Mouse (Mus musculus) neural tube, embryonic 13.5 days (tissue): Measurements from ENCODE around the gene Phf21b. TPM values are rescaled to one million over a fixed set of nuclear protein-coding genes. Genes with fewer than 3 reads are reported as not detected.
A peak's percentile ranks its signal among the peaks of the same experiment; 100 is the strongest.
"Not testable (repeated sequence)": the region's sequence is repeated elsewhere in the genome, so short reads cannot be mapped to it uniquely, and the experiment has no call there.

Experiments
- ATAC-seq: fragments of 200-750 bp; cut with Nextera tagmentation; 2 replicates; pipeline ENCODE4 v1.8.0; 2017; ENCODE audit warnings: low read depth, mild to moderate bottlenecking, moderate TSS enrichment, moderate library complexity
- H3K27ac ChIP-seq: fragments of 300-500 bp; sonication (generic); replicated peaks from 2 replicates; pipeline ENCODE4 v1.5.1; 2015; ENCODE audit warnings: moderate library complexity, mild to moderate bottlenecking, inconsistent platforms
- H3K27me3 ChIP-seq: fragments of 300-500 bp; sonication (generic); 2 replicates; pipeline ENCODE4 v1.6.1; 2015; ENCODE audit warnings: mild to moderate bottlenecking, inconsistent platforms
- H3K36me3 ChIP-seq: fragments of 300-500 bp; sonication (generic); 2 replicates; pipeline ENCODE4 v1.6.1; 2015; ENCODE audit warnings: mild to moderate bottlenecking, inconsistent platforms
- H3K4me1 ChIP-seq: fragments of 300-500 bp; sonication (generic); replicated peaks from 2 replicates; pipeline ENCODE4 v1.6.1; 2015; ENCODE audit warnings: inconsistent platforms
- H3K4me2 ChIP-seq: fragments of 300-500 bp; sonication (generic); 2 replicates; pipeline ENCODE4 v1.6.1; 2015; ENCODE audit warnings: inconsistent platforms, mild to moderate bottlenecking, moderate library complexity
- H3K4me3 ChIP-seq: fragments of 300-500 bp; sonication (generic); 2 replicates; pipeline ENCODE4 v1.5.1; 2015; ENCODE audit warnings: mild to moderate bottlenecking, inconsistent platforms
- H3K9ac ChIP-seq: fragments of 300-500 bp; sonication (generic); 2 replicates; pipeline ENCODE4 v1.6.1; 2015; ENCODE audit warnings: moderate library complexity, mild to moderate bottlenecking, inconsistent platforms
- H3K9me3 ChIP-seq: fragments of 300-500 bp; sonication (generic); 2 replicates; pipeline ENCODE4 v1.6.1; 2016; ENCODE audit warnings: inconsistent platforms
- WGBS: fragments of 180-500 bp; shearing (Covaris S2); methylation state at CpG from one replicate; pipeline ENCODE4 v1.1.7; 2015; 5-methylcytosine and 5-hydroxymethylcytosine counted together
- polyA plus RNA-seq: library from polyadenylated mRNA; unstranded; fragments of >200 nt; fragmentation: Nextera tagmentation; extraction: Ambion mirVana; gene quantifications from 2 replicates; pipeline ENCODE4 v1.2.1, GENCODE M21; 2015

Phf21b gene
- 11.5 and 12.6 TPM in 2 replicates for polyA plus RNA-seq

GRCm38 (mm10) chr15:84856006-84856995 is at the start of gene Phf21b:
Gene Phf21b (minus strand): TSS chr15:84856049.
- peak within 1 kb of the TSS; percentile 99 for H3K27ac ChIP-seq
- no peaks in the 10 kb centered on the region for H3K9me3 ChIP-seq
- WGBS, result under 1% methylated on average over 74 of the region's 76 CpGs
- H3K9ac ChIP-seq, result peak within 1 kb of the TSS; percentile 82
- H3K4me3 ChIP-seq, result peak within 1 kb of the TSS; percentile 84
- H3K4me1 ChIP-seq, result peaks cover 39% of the 10 kb centered on the region
- H3K36me3 ChIP-seq, result no peaks in the 10 kb centered on the region
- peak; percentile 68 for ATAC-seq
- peak within 1 kb of the TSS; percentile 91 for H3K4me2 ChIP-seq
- no peaks in the 10 kb centered on the region for H3K27me3 ChIP-seq

GRCm38 (mm10) chr15:84903843-84904385 is 48.1 kb upstream of the Phf21b start:
- no peaks in the 10 kb centered on the region for H3K36me3 ChIP-seq
- peaks cover 8% of the 10 kb centered on the region for H3K4me1 ChIP-seq
- H3K4me2 ChIP-seq, result no peak overlapping the region
- H3K4me3 ChIP-seq, result no peak overlapping the region
- H3K9ac ChIP-seq, result no peak overlapping the region
- ATAC-seq, result no peak
- no peaks in the 10 kb centered on the region for H3K9me3 ChIP-seq
- no peak overlapping the region for H3K27ac ChIP-seq
- WGBS, result 70% methylated on average over 7 of the region's 7 CpGs
- no peaks in the 10 kb centered on the region for H3K27me3 ChIP-seq

GRCm38 (mm10) chr15:84898077-84898476 is 42.2 kb upstream of the Phf21b start:
- peak; percentile 89 for ATAC-seq
- peaks cover 23% of the 10 kb centered on the region for H3K4me1 ChIP-seq
- H3K36me3 ChIP-seq, result no peaks in the 10 kb centered on the region
- H3K4me2 ChIP-seq, result peak overlapping the region; percentile 25
- H3K9ac ChIP-seq, result no peak overlapping the region; the same call in 1 of the 2 replicates
- no peaks in the 10 kb centered on the region for H3K27me3 ChIP-seq
- no peak overlapping the region for H3K4me3 ChIP-seq
- peak overlapping the region; percentile 78 for H3K27ac ChIP-seq
- H3K9me3 ChIP-seq, result peaks cover 3% of the 10 kb centered on the region; the same call in 1 of the 2 replicates
- 22% methylated on average over 7 of the region's 7 CpGs for WGBS

GRCm38 (mm10) chr15:84896664-84897063 is 40.8 kb upstream of the Phf21b start:
- ATAC-seq, result no peak

GRCm38 (mm10) chr15:84896216-84896615 is 40.4 kb upstream of the Phf21b start:
- ATAC-seq, H3K36me3 ChIP-seq, H3K9ac ChIP-seq, H3K4me2 ChIP-seq, H3K27me3 ChIP-seq, H3K4me3 ChIP-seq, H3K9me3 ChIP-seq, H3K27ac ChIP-seq: not testable (repeated sequence)
- 73% methylated on average over 10 of the region's 10 CpGs for WGBS
- H3K4me1 ChIP-seq, result peaks cover 23% of the 10 kb centered on the region

More at GRCm38 (mm10) chr15:84896664-84897063, 40.8 kb upstream of the Phf21b start:
- Histone ChIP-seq H3K9ac (no peak overlapping the region), H3K27me3 (no peaks in the 10 kb centered on the region), H3K4me1 (peaks cover 23% of the 10 kb centered on the region), H3K4me2 (no peak overlapping the region), H3K9me3 (peaks cover 3% of the 10 kb centered on the region; the same call in 1 of the 2 replicates), H3K4me3 (no peak overlapping the region), H3K36me3 (no peaks in the 10 kb centered on the region), H3K27ac (no peak overlapping the region)
- 67% methylated on average over 1 of the region's 1 CpGs for WGBS

- H3K9me3 ChIP-seq, result peaks cover 3% of the 10 kb centered on the region; the same call in 1 of the 2 replicates
- H3K36me3 ChIP-seq, result no peaks in the 10 kb centered on the region
- H3K27ac ChIP-seq, result no peak overlapping the region
- 1% methylated on average over 3 of the region's 3 CpGs for WGBS
- H3K4me2 ChIP-seq, result no peak overlapping the region
- peak; percentile 72 for ATAC-seq
- peaks cover 7% of the 10 kb centered on the region; the same call in 1 of the 2 replicates for H3K4me1 ChIP-seq
- H3K27me3 ChIP-seq, result no peaks in the 10 kb centered on the region
- H3K9ac ChIP-seq, result no peak overlapping the region
- H3K4me3 ChIP-seq, result no peak overlapping the region
Measured at GRCm38 (mm10) chr15:84891658-84892057, 35.8 kb upstream of the Phf21b start.

- Histone ChIP-seq H3K4me1 (peaks cover 7% of the 10 kb centered on the region; the same call in 1 of the 2 replicates), H3K27me3 (no peaks in the 10 kb centered on the region), H3K9me3 (peaks cover 3% of the 10 kb centered on the region; the same call in 1 of the 2 replicates), H3K4me3 (no peak overlapping the region), H3K4me2 (no peak overlapping the region), H3K9ac (no peak overlapping the region), H3K36me3 (no peaks in the 10 kb centered on the region), H3K27ac (no peak overlapping the region)
- 0 out of 2 replicates have a peak, but pooled peaks have one; percentile 21 for ATAC-seq
- WGBS, result 66% methylated on average over 3 of the region's 3 CpGs
Measured at GRCm38 (mm10) chr15:84891246-84891645, 35.4 kb upstream of the Phf21b start.

- 55% methylated on average over 12 of the region's 12 CpGs for WGBS
- H3K4me1 ChIP-seq, result peaks cover 7% of the 10 kb centered on the region; the same call in 1 of the 2 replicates
- no peak overlapping the region for H3K9ac ChIP-seq
- H3K9me3 ChIP-seq, result no peaks in the 10 kb centered on the region
- no peak overlapping the region for H3K4me3 ChIP-seq
- ATAC-seq, result no peak
- H3K4me2 ChIP-seq, result no peak overlapping the region
- no peaks in the 10 kb centered on the region for H3K27me3 ChIP-seq
- peak overlapping the region; percentile 57; the same call in 1 of the 2 replicates for H3K27ac ChIP-seq
- H3K36me3 ChIP-seq, result no peaks in the 10 kb centered on the region
Measured at GRCm38 (mm10) chr15:84888066-84888465, 32.2 kb upstream of the Phf21b start.

GRCm38 (mm10) chr15:84877029-84877815 is 21.4 kb upstream of the Phf21b start:
- Histone ChIP-seq H3K27me3 (no peaks in the 10 kb centered on the region), H3K4me3 (no peak overlapping the region), H3K4me1 (no peaks in the 10 kb centered on the region), H3K36me3 (no peaks in the 10 kb centered on the region), H3K27ac (no peak overlapping the region), H3K4me2 (no peak overlapping the region), H3K9ac (no peak overlapping the region), H3K9me3 (no peaks in the 10 kb centered on the region)
- no peak for ATAC-seq
- 86% methylated on average over 12 of the region's 12 CpGs for WGBS

- Histone ChIP-seq H3K27me3 (no peaks in the 10 kb centered on the region), H3K4me3 (no peak overlapping the region), H3K9me3 (no peaks in the 10 kb centered on the region), H3K36me3 (no peaks in the 10 kb centered on the region), H3K27ac (no peak overlapping the region), H3K9ac (no peak overlapping the region), H3K4me2 (no peak overlapping the region), H3K4me1 (no peaks in the 10 kb centered on the region)
- WGBS, result 85% methylated on average over 3 of the region's 4 CpGs
- no peak for ATAC-seq
Measured at GRCm38 (mm10) chr15:84873867-84874266, 18.0 kb upstream of the Phf21b start.

- Histone ChIP-seq H3K36me3 (no peaks in the 10 kb centered on the region), H3K4me3 (no peak overlapping the region), H3K9ac (no peak overlapping the region), H3K4me1 (no peaks in the 10 kb centered on the region), H3K27ac (no peak overlapping the region), H3K4me2 (no peak overlapping the region), H3K9me3 (no peaks in the 10 kb centered on the region), H3K27me3 (no peaks in the 10 kb centered on the region)
- WGBS, result 85% methylated on average over 11 of the region's 11 CpGs
- ATAC-seq, result no peak
Measured at GRCm38 (mm10) chr15:84873079-84873478, 17.2 kb upstream of the Phf21b start.
